Comparison of ENCODE assay signal across 10 mouse cellular contexts in genomic region chr6:118828187-118828586, GRCm38 (mm10).
DNase-seq lines count a peak whose midpoint lies in the region; ATAC-seq lines count a peak whose summit lies in the region.
"Had no signal": no experiment of that assay in that cellular context is flagged by ENCODE, and none has a peak within 500 bp of the region (broad histone marks: within the 10 kb centered on the region; RNA-seq: fewer than 3 reads in every experiment).

No protein-coding gene starts in this region.

- H3K27ac ChIP-seq in heart, embryonic 13.5 days (replicated peaks): peak overlapping the region; percentile 39; the same call in 1 of the 2 replicates
- H3K27ac ChIP-seq in neural tube, embryonic 11.5 days (ENCODE audit: low read depth, low read length): peak overlapping the region; percentile 35; the same call in 1 of the 2 replicates
- peak overlapping the region; percentile 44 for H3K27ac ChIP-seq in limb, embryonic 15.5 days
- H3K27ac ChIP-seq: liver, embryonic 14.5 days had no signal

- H3K4me1 ChIP-seq in heart, embryonic 13.5 days: peaks cover 90% of the 10 kb centered on the region
- 0 out of 2 replicates have a peak, but pooled peaks cover 2% of the 10 kb centered on the region for H3K4me1 ChIP-seq in neural tube, embryonic 11.5 days (ENCODE audit: control insufficient read depth, insufficient read depth, low read length)
- H3K4me1 ChIP-seq in limb, embryonic 15.5 days: peaks cover 12% of the 10 kb centered on the region

- no peaks in the 10 kb centered on the region for H3K27me3 ChIP-seq in heart, embryonic 13.5 days (replicated peaks)
- no peaks in the 10 kb centered on the region for H3K27me3 ChIP-seq in neural tube, embryonic 11.5 days (ENCODE audit: control insufficient read depth, insufficient read depth, low read length)
- no peaks in the 10 kb centered on the region for H3K27me3 ChIP-seq in limb, embryonic 15.5 days

- no peak for DNase-seq in heart, adult 11 months
- DNase-seq in neural tube, embryonic 11.5 days (ENCODE audit: low spot score): peak; percentile 30
- DNase-seq in neural tube, embryonic 10.5 days (ENCODE audit: extremely low spot score, low spot score): no peak
- DNase-seq in cerebellum, postnatal 4 days (ENCODE audit: low spot score in 2 of 2): no peak
- DNase-seq in left cerebral cortex, postnatal 25 days (ENCODE audit: low spot score in 2 of 2): no peak
- DNase-seq in spleen, adult 18-20 months: no peak

- no peak overlapping the region for H3K4me3 ChIP-seq in heart, embryonic 13.5 days
- no peak overlapping the region for H3K4me3 ChIP-seq in neural tube, embryonic 11.5 days (ENCODE audit: low read depth, low read length)
- no peak overlapping the region for H3K4me3 ChIP-seq in limb, embryonic 15.5 days

- no peak for ATAC-seq in heart, embryonic 13.5 days (ENCODE audit: extremely low read depth, insufficient number of reproducible peaks, low FRiP score, low TSS enrichment)
- no peak for ATAC-seq in neural tube, embryonic 11.5 days (ENCODE audit: insufficient read depth, low FRiP score, low TSS enrichment)
- no peak for ATAC-seq in limb, embryonic 15.5 days (ENCODE audit: insufficient number of reproducible peaks, low FRiP score, low TSS enrichment, low read depth)
- ATAC-seq: intestine, postnatal 0 days had no signal

- intact Hi-C loops in left cerebral cortex, postnatal 25 days (cut with DNase I): no loop called here

- no peak overlapping the region for H3K9ac ChIP-seq in heart, embryonic 13.5 days
- no peak overlapping the region for H3K9ac ChIP-seq in neural tube, embryonic 11.5 days (ENCODE audit: low read length)
- no peak overlapping the region for H3K9ac ChIP-seq in limb, embryonic 15.5 days
- H3K9ac ChIP-seq: liver, embryonic 14.5 days had no signal

- H3K9me3 ChIP-seq in heart, embryonic 13.5 days: no peaks in the 10 kb centered on the region
- no peaks in the 10 kb centered on the region for H3K9me3 ChIP-seq in neural tube, embryonic 11.5 days (ENCODE audit: control insufficient read depth, low read length)
- no peaks in the 10 kb centered on the region for H3K9me3 ChIP-seq in limb, embryonic 15.5 days

- WGBS in heart, embryonic 13.5 days: 57% methylated on average over 4 of the region's 4 CpGs
- WGBS in neural tube, embryonic 11.5 days: 40% methylated on average over 4 of the region's 4 CpGs
- WGBS in limb, embryonic 15.5 days: 52% methylated on average over 4 of the region's 4 CpGs

- H3K4me2 ChIP-seq in heart, embryonic 13.5 days: no peak overlapping the region
- no peak overlapping the region for H3K4me2 ChIP-seq in neural tube, embryonic 11.5 days (ENCODE audit: low read depth)
- no peak overlapping the region for H3K4me2 ChIP-seq in limb, embryonic 15.5 days

- no peaks in the 10 kb centered on the region for H3K36me3 ChIP-seq in heart, embryonic 13.5 days
- H3K36me3 ChIP-seq in neural tube, embryonic 11.5 days (ENCODE audit: control insufficient read depth, insufficient read depth, low read length): no peaks in the 10 kb centered on the region
- H3K36me3 ChIP-seq in limb, embryonic 15.5 days: no peaks in the 10 kb centered on the region
